Mouse (Mus musculus): Measurements from ENCODE around the gene Unc79.

- TF ChIP-seq CTCF (IDR thresholded peaks at IDR 0.05; ENCODE audit: low read depth) (no peak), EP300 (optimal IDR thresholded peaks at IDR 0.05) (no peak)
Observed at GRCm38 (mm10) chr12:103168892-103169291, 220.2 kb downstream of the Unc79 start.
